Mouse (Mus musculus): ENCODE results near the gene Hif3a.
A peak's percentile ranks its signal among the peaks of the same experiment; 100 is the strongest.

DNA sequence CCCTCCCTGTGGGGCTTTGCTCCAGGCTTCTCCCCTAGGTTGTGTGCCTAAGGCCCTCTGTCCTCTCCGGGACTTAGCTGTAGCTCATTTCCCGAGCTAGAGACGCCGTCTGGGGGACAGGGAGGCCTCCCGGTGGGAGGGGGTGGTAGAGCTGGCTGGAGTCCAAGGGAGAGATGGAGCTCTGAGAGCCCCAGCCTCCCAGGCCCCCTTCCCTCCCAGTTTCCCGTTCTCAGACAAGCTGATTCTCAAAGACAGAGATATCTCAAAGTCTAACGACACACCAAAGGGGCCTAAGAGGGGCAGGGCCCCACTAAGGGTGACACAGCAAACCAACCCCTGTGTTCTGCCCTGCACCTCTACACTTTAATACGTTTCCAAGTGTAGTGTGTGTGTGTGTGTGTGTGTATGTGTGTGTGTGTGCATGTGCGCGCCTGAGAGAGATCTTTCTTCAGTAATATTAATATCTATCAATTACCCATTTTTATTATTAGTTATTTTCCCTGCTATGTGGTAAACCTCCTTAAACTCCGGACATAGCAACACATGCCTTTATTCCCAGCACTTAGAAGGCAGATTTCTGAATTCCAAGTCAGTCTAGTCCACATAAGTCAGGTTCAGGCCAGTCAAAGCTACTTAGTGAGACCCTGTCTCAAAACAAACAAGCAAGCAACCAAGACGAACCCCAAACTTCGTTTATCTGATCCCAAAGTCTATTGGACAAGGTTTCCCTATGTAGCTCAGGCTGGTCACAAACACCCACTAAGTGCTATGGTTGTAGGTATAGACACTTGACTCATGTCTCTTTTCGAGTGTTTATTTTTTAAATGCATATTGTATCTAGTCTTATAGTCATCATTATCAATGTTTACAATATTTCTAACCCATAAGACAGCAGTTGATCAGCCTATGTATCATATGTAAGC is 5.4 kb downstream of the Hif3a start:
- TF ChIP-seq CTCF (IDR thresholded peaks at IDR 0.05; ENCODE audit: low read depth): no peak
- TF ChIP-seq EP300 (IDR thresholded peaks at IDR 0.05; ENCODE audit: low read depth): peak; percentile 62; the same call in 1 of the 2 replicates

All from liver, postnatal 0 days (tissue).